Mouse (Mus musculus) central nervous system, embryonic 18 days (tissue): Measurements from ENCODE around the gene Lins1. TPM values are rescaled to one million over a fixed set of nuclear protein-coding genes. Genes with fewer than 3 reads are reported as not detected.

Experiments used
- polyA plus RNA-seq: library from polyadenylated mRNA; depleted of rRNA; stranded (reverse); fragments of >200 nt; gene quantifications from 2 replicates; pipeline ENCODE4 v1.2.3, GENCODE M21; 2012; rRNA removed

Gene Lins1
- polyA plus RNA-seq, result 18.3 and 19.6 TPM in 2 replicates

DNA sequence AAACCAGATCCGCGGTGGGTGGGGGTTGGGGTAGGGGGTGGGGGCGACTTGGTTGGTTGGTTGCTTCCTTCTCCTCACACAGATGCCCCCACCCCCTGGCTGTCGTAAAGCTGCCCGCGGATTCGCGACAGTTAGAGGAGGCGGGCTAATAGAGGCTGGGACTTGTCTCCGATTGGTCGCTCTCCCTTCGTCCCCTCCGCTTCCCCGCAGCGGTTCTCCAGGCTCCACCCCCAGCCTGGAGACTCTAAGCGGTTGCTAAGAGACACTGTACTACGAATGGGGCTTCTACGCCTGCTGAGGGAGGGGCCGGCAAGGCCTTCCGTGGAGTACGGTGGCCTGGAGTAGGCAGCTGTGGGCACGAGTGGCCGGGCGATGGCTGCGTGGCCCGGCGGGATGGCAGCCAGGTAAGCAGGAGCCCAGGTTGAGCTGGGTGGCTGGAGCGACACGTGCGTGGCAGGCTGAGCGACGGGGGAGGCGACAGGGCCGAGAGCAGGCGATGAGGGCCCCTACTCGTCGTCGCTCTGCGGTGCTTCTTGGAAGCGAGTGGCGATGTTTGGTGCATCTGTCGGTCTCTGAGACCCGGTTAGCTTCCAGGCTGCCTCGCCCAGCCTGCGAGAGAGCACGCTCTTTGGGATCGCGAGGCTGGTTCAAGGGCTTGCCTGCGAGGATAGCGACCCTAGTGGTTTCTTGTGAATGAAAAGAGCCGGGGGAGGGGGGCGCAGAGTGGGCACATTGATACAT is at the start of gene Lins1:
Lins1 (plus strand) TSS at position 270 of the 741 bp plus-strand sequence.

DNA sequence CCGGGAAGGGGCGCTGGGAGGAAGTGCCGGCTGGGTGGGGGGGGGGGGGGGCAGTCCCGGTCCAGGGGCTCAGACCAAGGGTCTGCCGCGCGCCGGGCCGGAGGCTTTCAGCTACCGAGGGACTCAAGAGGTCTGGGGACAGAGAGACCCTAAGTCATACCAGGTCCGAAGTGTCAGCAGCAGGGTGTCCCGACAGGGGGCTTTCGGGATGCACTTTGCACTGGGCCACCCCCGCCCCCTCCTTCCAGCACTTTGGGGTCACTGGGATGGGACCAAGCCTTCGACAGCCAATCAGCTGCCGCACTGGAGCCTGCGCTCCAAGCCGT is 432 bp upstream of the Lins1 start, which contains the start of gene Asb7:
Asb7 (minus strand) TSS at position 303 of the 326 bp plus-strand sequence.

DNA sequence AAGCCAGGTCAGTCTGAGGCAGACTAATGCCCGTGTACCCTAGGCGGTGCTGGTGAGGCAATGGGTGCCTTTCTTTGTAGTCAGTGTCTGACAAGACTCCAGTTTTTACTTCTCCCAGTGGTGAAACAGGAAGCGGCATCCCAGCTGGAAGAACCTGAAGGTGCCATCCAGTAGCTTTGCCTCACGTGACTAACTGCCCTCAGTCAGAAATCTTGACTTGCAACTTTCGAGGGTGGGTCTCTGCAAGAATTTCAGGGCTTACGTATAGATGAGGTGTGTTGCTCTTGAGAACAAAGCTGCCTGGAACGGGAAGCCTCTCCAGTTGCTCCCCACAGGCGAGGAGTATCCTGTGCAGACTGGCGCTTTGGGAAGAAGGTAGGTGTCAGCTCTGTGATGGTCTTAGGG is 53.7 kb downstream of the Lins1 start, which contains the start of gene Cers3:
Cers3 (plus strand) TSS at position 128 of the 405 bp plus-strand sequence.

Other genes starting within 250 kb of the Lins1 start
- 8.9 TPM in 2 replicates for gene Asb7, start 293 bp upstream of the Lins1 start, polyA plus RNA-seq
- 0.62 and 0.96 TPM in 2 replicates for gene Cers3, start 53.6 kb downstream of the Lins1 start, polyA plus RNA-seq
- gene Adamts17, start 149.8 kb downstream of the Lins1 start, polyA plus RNA-seq, result 2.9 and 3.1 TPM in 2 replicates